Mouse (Mus musculus) liver, embryonic 14.5 days (tissue): ENCODE measurements at regions not wholly inside any gene's neighbourhood (a gene's known extent, or its start where the extent isn't known, plus 50 kb on each side); places are given as distances from the start of the nearest gene placed in this dataset.

Experiments used
- ATAC-seq: fragments of 200-750 bp; cut with Nextera tagmentation; 2 replicates; pipeline ENCODE4 v1.8.0; 2017; ENCODE audit warnings: moderate number of reproducible peaks, mild to moderate bottlenecking, moderate library complexity; ENCODE audit not compliant: insufficient read depth
- DNase-seq, 3 experiments: peaks; one replicate each; pipeline ENCODE4 v3.0.0-alpha.2; 2012 to 2013; ENCODE audit warnings: low read depth in 3 of 3, low spot score in 3 of 3
- H3K27ac ChIP-seq: fragments of 300-500 bp; sonication (generic); 2 replicates; pipeline ENCODE4 v1.5.1; 2014; ENCODE audit warnings: moderate library complexity, mild to moderate bottlenecking, control low read depth, inconsistent platforms
- H3K27me3 ChIP-seq: fragments of 300-500 bp; sonication (generic); 2 replicates; pipeline ENCODE4 v1.6.1; 2014; ENCODE audit warnings: mild to moderate bottlenecking, low read length, moderate library complexity; ENCODE audit not compliant: control insufficient read depth, insufficient read depth
- H3K36me3 ChIP-seq: fragments of 300-500 bp; sonication (generic); replicated peaks from 2 replicates; pipeline ENCODE4 v1.6.1; 2014; ENCODE audit warnings: low read depth; ENCODE audit not compliant: control insufficient read depth, insufficient read depth
- H3K4me1 ChIP-seq, 2 experiments: fragments of 200-500 bp in 1 of 2; fragments of 300-500 bp in 1 of 2; sonication (generic) in 1 of 2; replicated peaks; 2 replicates each; pipeline ENCODE4 v1.6.1; 2012 to 2014; ENCODE audit warnings: antibody characterized with exemption in 1 of 2, inconsistent platforms in 1 of 2, low read length in 1 of 2; ENCODE audit not compliant: control insufficient read depth in 2 of 2, insufficient read depth in 2 of 2
- H3K4me2 ChIP-seq: fragments of 300-500 bp; sonication (generic); 2 replicates; pipeline ENCODE4 v1.6.1; 2014; ENCODE audit warnings: low read depth, mild to moderate bottlenecking, control low read depth, moderate library complexity
- H3K4me3 ChIP-seq, 2 experiments: fragments of 200-500 bp in 1 of 2; fragments of 300-500 bp in 1 of 2; sonication (generic) in 1 of 2; 2 replicates each; pipeline ENCODE4 v1.5.1; 2012 to 2014; ENCODE audit warnings: low read depth in 2 of 2, low read length in 2 of 2, mild to moderate bottlenecking in 2 of 2, control low read depth in 1 of 2, inconsistent platforms in 1 of 2, moderate library complexity in 1 of 2; ENCODE audit not compliant: insufficient read depth in 1 of 2
- H3K9ac ChIP-seq: fragments of 300-500 bp; sonication (generic); replicated peaks from 2 replicates; pipeline ENCODE4 v1.6.1; 2014; ENCODE audit warnings: mild to moderate bottlenecking, control low read depth, moderate library complexity
- H3K9me3 ChIP-seq: fragments of 300-500 bp; sonication (generic); 2 replicates; pipeline ENCODE4 v1.6.1; 2016; ENCODE audit warnings: low read length, mixed read lengths; ENCODE audit not compliant: control insufficient read depth
- CTCF ChIP-seq: IDR thresholded peaks from 2 replicates; pipeline ENCODE4 v1.5.1; 2016; ENCODE audit warnings: antibody characterized with exemption, low read depth, control low read depth
- EP300 ChIP-seq: IDR thresholded peaks from 2 replicates; pipeline ENCODE4 v1.6.1; 2016; ENCODE audit warnings: antibody characterized with exemption, low read depth
- WGBS: fragments of 180-500 bp; shearing (Covaris S2); extraction: QIAGEN DNeasy Blood & Tissue Kit; methylation state at CpG from one replicate; pipeline ENCODE4 v1.1.7; 2014; ENCODE audit not compliant: insufficient replicate concordance; 5-methylcytosine and 5-hydroxymethylcytosine counted together

DNA sequence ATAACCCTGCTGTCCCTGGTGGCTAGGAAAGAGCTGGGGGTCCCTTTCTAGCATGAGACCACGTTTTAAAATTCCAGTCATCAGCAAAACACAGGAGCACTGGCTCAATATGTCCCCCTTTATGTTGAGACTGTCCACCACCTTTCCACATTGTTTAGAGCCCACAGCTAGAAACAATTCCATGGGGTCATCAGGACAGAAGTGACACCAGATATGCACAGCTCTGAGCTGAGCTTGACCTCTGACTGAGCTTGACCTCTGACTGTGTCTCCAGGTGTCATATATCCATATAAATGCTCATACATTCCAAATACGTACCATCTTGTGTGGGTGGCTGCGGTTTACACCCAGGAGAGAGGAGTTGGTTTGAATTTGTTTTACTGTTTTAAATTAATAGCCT is 262.1 kb upstream of the Ppargc1a start:
- Histone ChIP-seq H3K27me3 (no peaks in the 10 kb centered on the region), H3K4me1 (peaks cover 30 to 34% of the 10 kb centered on the region in 2 experiments), H3K9me3 (no peaks in the 10 kb centered on the region), H3K36me3 (no peaks in the 10 kb centered on the region), H3K9ac (no peak overlapping the region), H3K4me2 (no peak overlapping the region; the same call in 1 of the 2 replicates), H3K27ac (peak overlapping the region; percentile 64), H3K4me3 (no peak overlapping the region)
- ATAC-seq (no peak), DNase-seq (no peak)
- TF ChIP-seq CTCF = no peak
- no peak for TF ChIP-seq EP300
- 54% methylated on average over 3 of the region's 3 CpGs for WGBS

DNA sequence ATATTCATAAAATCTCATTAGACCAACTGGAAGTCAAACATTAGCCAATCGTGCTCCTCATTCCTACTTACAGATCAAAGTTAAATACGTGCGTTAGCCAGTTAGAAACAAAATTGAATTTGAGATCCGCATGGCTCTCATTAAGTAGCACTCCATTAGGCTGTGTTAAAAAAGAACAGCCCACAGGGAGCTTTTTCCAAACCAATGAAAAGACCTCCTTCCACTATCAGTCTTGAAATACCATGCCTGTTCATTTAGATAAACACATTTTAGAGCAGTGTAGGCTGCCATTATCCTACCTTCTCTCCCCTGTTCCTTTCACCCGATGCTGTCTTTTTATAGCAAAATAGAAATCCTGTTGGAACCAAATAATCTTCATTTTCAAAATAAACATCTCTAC is 261.5 kb upstream of the Ppargc1a start:
- H3K4me1 ChIP-seq = peaks cover 33 to 38% of the 10 kb centered on the region in 2 experiments
- WGBS = 55% methylated on average over 5 of the region's 5 CpGs
- ATAC-seq (peak; percentile 85), DNase-seq (peak; percentile 28 to 61 (median 43))
- TF ChIP-seq EP300 = peak; percentile 82
- no peak for TF ChIP-seq CTCF
- no peaks in the 10 kb centered on the region for H3K9me3 ChIP-seq
- H3K36me3 ChIP-seq = no peaks in the 10 kb centered on the region
- no peaks in the 10 kb centered on the region for H3K27me3 ChIP-seq
- H3K9ac ChIP-seq = no peak overlapping the region
- peak overlapping the region; percentile 50 for H3K4me2 ChIP-seq
- no peak overlapping the region for H3K4me3 ChIP-seq
- peak overlapping the region; percentile 77 for H3K27ac ChIP-seq

- DNase-seq (no peak), ATAC-seq (no peak)
- Histone ChIP-seq H3K36me3 (no peaks in the 10 kb centered on the region), H3K9me3 (no peaks in the 10 kb centered on the region), H3K9ac (no peak overlapping the region), H3K4me3 (no peak overlapping the region), H3K4me1 (peaks cover 33 to 38% of the 10 kb centered on the region in 2 experiments), H3K4me2 (no peak overlapping the region), H3K27ac (no peak overlapping the region), H3K27me3 (no peaks in the 10 kb centered on the region)
- WGBS = 54% methylated on average over 1 of the region's 1 CpGs
- TF ChIP-seq EP300 = no peak
- no peak for TF ChIP-seq CTCF
These were observed 258.7 kb upstream of the Ppargc1a start for GRCm38 (mm10) chr5:51826269-51826668.

DNA sequence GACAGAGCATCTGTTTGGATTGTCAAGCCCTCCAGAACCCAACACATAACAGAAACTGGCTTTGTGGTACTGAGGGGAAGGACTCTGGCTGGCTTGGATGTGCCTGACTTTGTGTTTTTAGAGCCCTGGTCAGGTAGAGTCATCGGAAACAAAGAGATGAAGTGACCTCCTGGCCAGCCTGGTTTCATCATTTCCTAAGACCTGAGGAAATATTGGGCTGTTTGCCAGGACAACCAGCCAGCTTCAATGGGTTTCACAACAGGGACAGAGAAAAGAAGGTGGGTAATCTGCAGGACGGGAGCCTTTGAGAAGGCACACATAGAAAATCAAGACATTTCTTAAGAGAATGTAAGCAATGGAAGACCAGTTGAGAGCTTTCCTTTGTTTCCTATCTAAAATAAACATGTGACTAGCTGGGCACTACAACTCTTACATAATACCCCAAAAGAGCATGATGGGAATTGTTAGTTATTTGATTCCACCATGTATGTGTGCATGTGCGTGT is 258.1 kb upstream of the Ppargc1a start:
- TF ChIP-seq CTCF = no peak
- no peak for TF ChIP-seq EP300
- Histone ChIP-seq H3K4me1 (peaks cover 30 to 38% of the 10 kb centered on the region in 2 experiments), H3K4me2 (no peak overlapping the region), H3K27me3 (no peaks in the 10 kb centered on the region), H3K9ac (no peak overlapping the region), H3K36me3 (no peaks in the 10 kb centered on the region), H3K9me3 (no peaks in the 10 kb centered on the region), H3K27ac (no peak overlapping the region), H3K4me3 (no peak overlapping the region)
- peak in 1 of 3 experiments; percentile 22 for DNase-seq
- no peak for ATAC-seq
- WGBS = 70% methylated on average over 3 of the region's 3 CpGs

- DNase-seq = peak; percentile 43 to 50 (median 45)
- no peaks in the 10 kb centered on the region for H3K27me3 ChIP-seq
- peak; percentile 83 for ATAC-seq
- peak; percentile 85 for TF ChIP-seq EP300
- no peak for TF ChIP-seq CTCF
- WGBS = 39% methylated on average over 4 of the region's 4 CpGs
- no peak overlapping the region for H3K9ac ChIP-seq
- H3K27ac ChIP-seq = no peak overlapping the region
- H3K36me3 ChIP-seq = no peaks in the 10 kb centered on the region
- H3K9me3 ChIP-seq = no peaks in the 10 kb centered on the region
- H3K4me1 ChIP-seq = peaks cover 22 to 29% of the 10 kb centered on the region in 2 experiments
- H3K4me2 ChIP-seq = peak overlapping the region; percentile 32
- H3K4me3 ChIP-seq = no peak overlapping the region
These were observed 257.2 kb upstream of the Ppargc1a start for GRCm38 (mm10) chr5:51824731-51825130.
